Mouse (Mus musculus) liver, adult 10 weeks (tissue): ENCODE results near the gene Stpg4. TPM values are rescaled to one million over a fixed set of nuclear protein-coding genes. Genes with fewer than 3 reads are reported as not detected.

Experiments
- polyA plus RNA-seq: library from polyadenylated mRNA; stranded (reverse); fragments of 350-450 nt; fragmentation: Illumina TruSeq; extraction: RNeasy Lipid Tissue Mini Kit (QIAGEN cat#74804); gene quantifications from one replicate; pipeline ENCODE4 v1.2.3, GENCODE M21; 2014; ENCODE audit warnings: low read depth, low replicate concordance

Gene Stpg4
- polyA plus RNA-seq, result not detected

GRCm38 (mm10) chr17:87427511-87427910 lies at the start of gene Stpg4:
Stpg4 (minus strand) TSS chr17:87427741.

DNA sequence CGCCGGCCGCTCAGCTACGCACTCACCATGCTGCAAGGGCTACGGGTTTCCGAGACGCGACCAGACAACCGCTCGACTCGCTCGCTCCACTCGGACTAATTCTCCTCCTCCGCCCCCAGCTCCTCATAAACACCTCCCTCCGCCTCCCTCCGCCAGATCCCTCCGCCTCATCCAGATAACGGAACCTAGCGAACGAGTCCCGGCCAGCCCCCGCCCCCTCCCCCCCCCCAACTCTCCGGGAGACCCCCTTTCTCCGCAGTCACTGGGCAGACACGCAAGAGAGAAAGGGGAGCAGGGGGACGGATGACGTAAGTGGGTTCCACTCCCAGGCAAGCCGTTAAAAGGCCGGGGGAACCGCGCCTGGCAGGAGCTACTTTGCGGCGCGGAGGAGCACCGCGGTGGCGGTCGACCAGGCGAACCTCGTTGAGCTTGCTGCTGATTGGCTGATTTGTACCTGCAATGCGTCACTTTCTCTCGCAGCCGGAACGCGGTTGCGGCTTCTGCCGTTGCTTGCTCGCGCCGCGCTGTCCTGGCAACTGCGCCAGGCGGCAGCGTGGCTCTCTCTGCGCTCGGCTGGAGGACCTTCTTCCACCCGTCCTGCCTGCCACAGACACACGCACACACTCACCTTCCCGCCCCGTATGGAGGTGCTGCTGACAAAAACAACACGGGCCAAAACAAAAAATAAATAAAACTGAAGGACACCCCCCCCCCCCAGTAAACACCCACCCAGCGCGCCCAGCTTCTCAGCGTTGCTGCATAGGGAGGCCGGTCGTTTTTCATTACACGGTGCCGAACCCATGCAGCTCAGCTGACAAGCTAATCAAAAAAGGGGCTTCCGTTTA lies 19.4 kb upstream of the Stpg4 start, which contains the start of gene Calm2:
Calm2 (minus strand) TSS at position 169 of the 845 bp plus-strand sequence.

Other genes with a start within 250 kb of the Stpg4 start
- 201 TPM for gene Mcfd2, start 161.8 kb downstream of the Stpg4 start, polyA plus RNA-seq
- 7.7 TPM for gene Ttc7, start 144.9 kb downstream of the Stpg4 start, polyA plus RNA-seq
- gene Calm2, start 19.2 kb upstream of the Stpg4 start, polyA plus RNA-seq, result 444 TPM
- gene Epcam, start 208.2 kb upstream of the Stpg4 start, polyA plus RNA-seq, result 1.9 TPM
- 7.9 TPM for gene Msh2, start 244.6 kb upstream of the Stpg4 start, polyA plus RNA-seq